Mouse (Mus musculus) frontal cortex, postnatal 36 days (tissue): ENCODE measurements around the gene Fbxo17.
A peak's percentile ranks its signal among the peaks of the same experiment; 100 is the strongest.
"Not testable (repeated sequence)": the region's sequence is repeated elsewhere in the genome, so short reads cannot be mapped to it uniquely, and the experiment has no call there.

Source experiments
- DNase-seq, 2 experiments: peaks; one replicate each; pipeline ENCODE4 v3.0.0; 2022; ENCODE audit warnings: low spot score in 2 of 2

Gene Fbxo17

GRCm38 (mm10) chr7:28716590-28717281 is at the start of gene Fbxo17:
Fbxo17 (plus strand) TSS chr7:28716804.
- no peak for DNase-seq

GRCm38 (mm10) chr7:28671172-28671571 is 45.4 kb upstream of the Fbxo17 start:
- DNase-seq, result no peak

- no peak for DNase-seq
Observed at GRCm38 (mm10) chr7:28672276-28672675, 44.3 kb upstream of the Fbxo17 start.

- DNase-seq, result not testable (repeated sequence)
Observed at GRCm38 (mm10) chr7:28672786-28673185, 43.8 kb upstream of the Fbxo17 start.

GRCm38 (mm10) chr7:28674994-28675393 is 41.6 kb upstream of the Fbxo17 start:
- DNase-seq, result no peak

GRCm38 (mm10) chr7:28675746-28676145 is 40.9 kb upstream of the Fbxo17 start:
- no peak for DNase-seq

GRCm38 (mm10) chr7:28676811-28677541 is 39.6 kb upstream of the Fbxo17 start:
- no peak for DNase-seq

- DNase-seq, result no peak
Observed at GRCm38 (mm10) chr7:28677624-28678023, 39.0 kb upstream of the Fbxo17 start.

- no peak for DNase-seq
Observed at GRCm38 (mm10) chr7:28691075-28691474, 25.5 kb upstream of the Fbxo17 start.

- peak; percentile 49 to 52 for DNase-seq
Observed at GRCm38 (mm10) chr7:28692545-28693320, 23.9 kb upstream of the Fbxo17 start, which contains the start of gene Fbxo27. Fbxo27 (plus strand) TSS chr7:28692849.

GRCm38 (mm10) chr7:28693321-28693966 is 23.2 kb upstream of the Fbxo17 start:
- DNase-seq, result peak; percentile 79 to 83

GRCm38 (mm10) chr7:28694423-28694822 is 22.2 kb upstream of the Fbxo17 start:
- DNase-seq, result no peak

- no peak for DNase-seq
Observed at GRCm38 (mm10) chr7:28694966-28695511, 21.6 kb upstream of the Fbxo17 start.

GRCm38 (mm10) chr7:28697277-28697676 is 19.3 kb upstream of the Fbxo17 start:
- DNase-seq, result no peak

GRCm38 (mm10) chr7:28700269-28700668 is 16.3 kb upstream of the Fbxo17 start:
- no peak for DNase-seq

- not testable (repeated sequence) for DNase-seq
Observed at GRCm38 (mm10) chr7:28701306-28701705, 15.3 kb upstream of the Fbxo17 start.

- no peak for DNase-seq
Observed at GRCm38 (mm10) chr7:28702601-28703143, 13.9 kb upstream of the Fbxo17 start.

- DNase-seq, result no peak
Observed at GRCm38 (mm10) chr7:28709454-28709853, 7.2 kb upstream of the Fbxo17 start.

- DNase-seq, result no peak
Observed at GRCm38 (mm10) chr7:28710962-28711361, 5.6 kb upstream of the Fbxo17 start.

- peak; percentile 47 to 64 for DNase-seq
Observed at GRCm38 (mm10) chr7:28714667-28715066, 1.9 kb upstream of the Fbxo17 start.

- no peak for DNase-seq
Observed at GRCm38 (mm10) chr7:28715598-28715997, 1.0 kb upstream of the Fbxo17 start.
